Mouse (Mus musculus) hindbrain, embryonic 16.5 days (tissue): Measurements from ENCODE around the gene Gsta1. TPM values are rescaled to one million over a fixed set of nuclear protein-coding genes. Genes with fewer than 3 reads are reported as not detected.

Experiments
- ATAC-seq: fragments of 200-750 bp; cut with Nextera tagmentation; 2 replicates; pipeline ENCODE4 v1.8.0; 2017; ENCODE audit warnings: moderate TSS enrichment, moderate library complexity
- H3K27ac ChIP-seq: fragments of 300-500 bp; sonication (generic); 2 replicates; pipeline ENCODE4 v1.5.1; 2014; ENCODE audit warnings: low read depth, mild to moderate bottlenecking, control low read depth, low read length, moderate library complexity
- H3K27me3 ChIP-seq: fragments of 300-500 bp; sonication (generic); replicated peaks from 2 replicates; pipeline ENCODE4 v1.6.1; 2014; ENCODE audit warnings: low read length; ENCODE audit not compliant: control insufficient read depth, insufficient read depth
- H3K36me3 ChIP-seq: fragments of 300-500 bp; sonication (generic); 2 replicates; pipeline ENCODE4 v1.6.1; 2014; ENCODE audit warnings: mild to moderate bottlenecking, low read length, moderate library complexity, mixed read lengths; ENCODE audit not compliant: control insufficient read depth, insufficient read depth
- H3K4me1 ChIP-seq: fragments of 300-500 bp; sonication (generic); 2 replicates; pipeline ENCODE4 v1.6.1; 2014; ENCODE audit warnings: low read depth, low read length; ENCODE audit not compliant: control insufficient read depth, insufficient read depth
- H3K4me2 ChIP-seq: fragments of 300-500 bp; sonication (generic); 2 replicates; pipeline ENCODE4 v1.6.1; 2014; ENCODE audit warnings: mild to moderate bottlenecking, low read length, control low read depth, moderate library complexity
- H3K4me3 ChIP-seq: fragments of 300-500 bp; sonication (generic); 2 replicates; pipeline ENCODE4 v1.5.1; 2014; ENCODE audit warnings: mild to moderate bottlenecking, low read length, control low read depth, moderate library complexity
- H3K9ac ChIP-seq: fragments of 300-500 bp; sonication (generic); 2 replicates; pipeline ENCODE4 v1.6.1; 2014; ENCODE audit warnings: low read depth, mild to moderate bottlenecking, control low read depth, low read length, moderate library complexity
- H3K9me3 ChIP-seq: fragments of 300-500 bp; sonication (generic); 2 replicates; pipeline ENCODE4 v1.6.1; 2014; ENCODE audit warnings: mild to moderate bottlenecking, low read length, moderate library complexity; ENCODE audit not compliant: control insufficient read depth
- WGBS: fragments of 180-500 bp; shearing (Covaris S2); extraction: QIAGEN DNeasy Blood & Tissue Kit; methylation state at CpG from one replicate; pipeline ENCODE4 v1.1.7; 2014; 5-methylcytosine and 5-hydroxymethylcytosine counted together
- polyA plus RNA-seq: library from polyadenylated mRNA; unstranded; fragments of >200 nt; fragmentation: Nextera tagmentation; extraction: Ambion mirVana; gene quantifications from 2 replicates; pipeline ENCODE4 v1.2.1, GENCODE M21; 2015

Gene Gsta1
- polyA plus RNA-seq, 1 experiment from 2014 or later, result not detected

DNA sequence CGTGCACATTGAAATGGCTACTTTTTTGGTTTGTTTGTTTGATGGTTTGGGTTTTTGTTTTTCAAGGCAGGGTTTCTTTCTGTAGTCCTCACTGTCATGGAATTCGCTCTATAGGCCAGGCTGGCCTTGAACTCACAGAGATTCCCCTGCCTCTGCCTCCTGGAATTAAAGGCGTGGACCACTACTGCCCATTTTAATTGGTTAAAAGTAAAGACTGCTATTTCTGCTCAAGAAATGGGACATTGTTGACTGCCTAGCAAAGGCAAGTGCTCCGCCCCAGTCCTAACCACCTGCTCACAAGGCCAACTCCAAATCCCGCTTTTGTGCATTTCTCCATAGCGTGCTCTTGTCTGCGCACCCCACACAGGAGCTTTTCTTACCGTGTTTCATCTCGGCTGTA, 32.7 kb upstream of the Gsta1 start:
- Histone ChIP-seq H3K4me3 (no peak overlapping the region), H3K27ac (no peak overlapping the region), H3K4me1 (no peaks in the 10 kb centered on the region), H3K9ac (no peak overlapping the region), H3K4me2 (no peak overlapping the region), H3K27me3 (no peaks in the 10 kb centered on the region), H3K9me3 (no peaks in the 10 kb centered on the region), H3K36me3 (no peaks in the 10 kb centered on the region)
- no peak for ATAC-seq
- WGBS, result 95% methylated on average over 9 of the region's 9 CpGs

DNA sequence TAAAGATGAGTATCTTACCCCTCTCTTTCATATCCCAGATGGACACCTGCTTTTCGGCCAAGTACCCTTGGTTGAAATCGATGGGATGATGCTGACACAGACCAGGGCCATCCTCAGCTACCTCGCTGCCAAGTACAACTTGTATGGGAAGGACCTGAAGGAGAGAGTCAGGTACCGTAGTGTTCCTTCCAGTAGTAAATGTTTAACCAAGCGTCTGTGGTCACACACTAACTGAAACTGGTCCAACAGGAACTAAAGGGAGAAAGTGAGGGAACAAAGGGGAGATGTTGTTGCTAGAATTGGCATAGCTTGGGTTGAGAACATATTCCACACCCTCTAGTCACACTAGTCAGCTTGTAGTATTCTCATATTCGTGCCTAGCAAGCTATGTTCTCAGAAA, 26.3 kb upstream of the Gsta1 start:
- Histone ChIP-seq H3K36me3 (no peaks in the 10 kb centered on the region), H3K9ac (no peak overlapping the region), H3K4me3 (no peak overlapping the region), H3K27me3 (no peaks in the 10 kb centered on the region), H3K9me3 (no peaks in the 10 kb centered on the region), H3K27ac (no peak overlapping the region), H3K4me1 (no peaks in the 10 kb centered on the region), H3K4me2 (no peak overlapping the region)
- WGBS, result 92% methylated on average over 6 of the region's 6 CpGs
- ATAC-seq, result no peak

- Histone ChIP-seq H3K36me3 (no peaks in the 10 kb centered on the region), H3K4me3 (no peak overlapping the region), H3K9me3 (no peaks in the 10 kb centered on the region), H3K4me2 (no peak overlapping the region), H3K27ac (no peak overlapping the region), H3K4me1 (no peaks in the 10 kb centered on the region), H3K9ac (no peak overlapping the region), H3K27me3 (no peaks in the 10 kb centered on the region)
- no peak for ATAC-seq
- WGBS, result 76% methylated on average over 4 of the region's 4 CpGs
Measured at GRCm38 (mm10) chr9:78208956-78209355, 21.5 kb upstream of the Gsta1 start.

DNA sequence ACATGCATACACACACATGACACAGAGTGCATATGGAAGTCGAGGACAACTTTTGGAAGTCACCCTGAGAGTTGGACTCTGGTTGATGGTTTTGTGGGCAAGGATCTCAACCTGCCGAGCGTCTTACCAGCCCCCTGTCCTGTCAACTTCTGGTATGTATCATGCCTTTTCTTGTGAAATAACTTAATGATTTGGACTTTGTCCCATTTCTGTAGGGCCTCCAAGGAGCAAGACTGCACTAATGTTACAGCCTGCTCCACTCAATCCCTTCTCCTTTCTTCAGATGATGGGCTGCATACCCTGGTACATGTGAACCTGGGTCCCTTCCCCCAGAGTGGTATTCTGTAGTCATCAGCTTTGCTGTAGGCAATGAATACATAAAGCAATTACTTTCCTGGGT, 20.4 kb upstream of the Gsta1 start:
- no peak for ATAC-seq
- no peaks in the 10 kb centered on the region for H3K36me3 ChIP-seq
- 92% methylated on average over 3 of the region's 3 CpGs for WGBS

GRCm38 (mm10) chr9:78210821-78211220, 19.6 kb upstream of the Gsta1 start:
- H3K27ac ChIP-seq, result no peak overlapping the region
- no peak overlapping the region for H3K4me2 ChIP-seq
- H3K9ac ChIP-seq, result no peak overlapping the region
- WGBS, result 87% methylated on average over 2 of the region's 2 CpGs
- H3K4me1 ChIP-seq, result no peaks in the 10 kb centered on the region
- no peak overlapping the region for H3K4me3 ChIP-seq
- ATAC-seq, result no peak
- no peaks in the 10 kb centered on the region for H3K9me3 ChIP-seq
- no peaks in the 10 kb centered on the region for H3K36me3 ChIP-seq
- H3K27me3 ChIP-seq, result no peaks in the 10 kb centered on the region

More for the DNA sequence above, 20.4 kb upstream of the Gsta1 start:
- Histone ChIP-seq H3K27ac (no peak overlapping the region), H3K4me1 (no peaks in the 10 kb centered on the region), H3K4me3 (no peak overlapping the region), H3K4me2 (no peak overlapping the region), H3K9me3 (no peaks in the 10 kb centered on the region), H3K9ac (no peak overlapping the region), H3K27me3 (no peaks in the 10 kb centered on the region)

DNA sequence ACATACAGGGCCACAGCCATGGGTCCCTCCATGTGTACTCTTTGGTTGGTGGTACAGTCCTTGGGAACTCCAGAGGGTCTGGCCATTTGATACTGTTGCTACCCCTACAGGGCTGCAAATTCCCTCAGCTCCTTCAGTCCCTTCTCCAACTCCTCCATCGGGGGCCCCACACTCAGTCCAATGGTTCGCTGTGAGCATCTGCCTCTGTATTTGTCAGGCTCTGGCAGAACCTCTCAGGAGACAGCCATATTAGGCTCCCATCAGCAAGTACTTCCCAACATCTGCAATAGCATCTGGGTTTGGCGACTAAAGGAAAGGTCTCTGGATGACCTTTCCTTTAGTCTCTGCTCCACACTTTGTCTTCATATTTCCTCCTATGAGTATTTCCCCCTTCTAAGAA, 18.9 kb upstream of the Gsta1 start:
- WGBS, result 93% methylated on average over 3 of the region's 3 CpGs

GRCm38 (mm10) chr9:78212341-78213049, 18.0 kb upstream of the Gsta1 start:
- H3K27me3 ChIP-seq, result no peaks in the 10 kb centered on the region
- WGBS, result 87% methylated on average over 7 of the region's 7 CpGs
- H3K4me1 ChIP-seq, result no peaks in the 10 kb centered on the region
- no peaks in the 10 kb centered on the region for H3K9me3 ChIP-seq
- no peak overlapping the region for H3K4me2 ChIP-seq
- no peaks in the 10 kb centered on the region for H3K36me3 ChIP-seq
- no peak overlapping the region for H3K9ac ChIP-seq
- no peak for ATAC-seq
- H3K4me3 ChIP-seq, result no peak overlapping the region
- no peak overlapping the region for H3K27ac ChIP-seq

More for the DNA sequence above, 18.9 kb upstream of the Gsta1 start:
- Histone ChIP-seq H3K9me3 (no peaks in the 10 kb centered on the region), H3K9ac (no peak overlapping the region), H3K4me3 (no peak overlapping the region), H3K4me1 (no peaks in the 10 kb centered on the region), H3K27me3 (no peaks in the 10 kb centered on the region), H3K4me2 (no peak overlapping the region), H3K27ac (no peak overlapping the region), H3K36me3 (no peaks in the 10 kb centered on the region)
- no peak for ATAC-seq

DNA sequence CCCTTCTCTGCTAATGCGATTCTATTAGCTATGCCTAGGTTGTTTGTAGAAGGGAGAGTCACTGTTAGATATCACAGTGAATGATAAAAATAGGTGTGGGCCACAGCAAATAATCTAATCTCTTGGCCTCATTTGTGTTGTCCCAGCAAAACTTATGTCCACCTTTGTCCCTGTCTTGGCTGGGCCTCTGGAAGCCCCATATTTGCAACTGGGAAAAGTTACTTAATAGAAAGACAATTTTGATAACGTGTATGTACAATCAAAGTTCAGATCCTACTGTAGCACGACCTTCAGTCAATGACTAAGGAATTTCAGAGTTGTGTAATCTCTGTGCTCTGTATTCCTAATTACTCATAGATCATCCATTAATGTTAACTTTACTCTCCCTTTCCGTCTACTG, 13.4 kb upstream of the Gsta1 start:
- Histone ChIP-seq H3K27me3 (no peaks in the 10 kb centered on the region), H3K9ac (no peak overlapping the region), H3K4me2 (no peak overlapping the region), H3K36me3 (no peaks in the 10 kb centered on the region), H3K4me3 (no peak overlapping the region), H3K27ac (no peak overlapping the region), H3K4me1 (no peaks in the 10 kb centered on the region), H3K9me3 (no peaks in the 10 kb centered on the region)
- ATAC-seq, result no peak
- 85% methylated on average over 4 of the region's 4 CpGs for WGBS

- Histone ChIP-seq H3K9ac (no peak overlapping the region), H3K4me3 (no peak overlapping the region), H3K27me3 (no peaks in the 10 kb centered on the region), H3K9me3 (no peaks in the 10 kb centered on the region), H3K4me1 (no peaks in the 10 kb centered on the region), H3K27ac (no peak overlapping the region), H3K4me2 (no peak overlapping the region), H3K36me3 (no peaks in the 10 kb centered on the region)
- 78% methylated on average over 8 of the region's 8 CpGs for WGBS
- no peak for ATAC-seq
Measured at GRCm38 (mm10) chr9:78222616-78223015, 7.8 kb upstream of the Gsta1 start.
